Mouse (Mus musculus): ENCODE data around the gene Ppp1r36. TPM values are rescaled to one million over a fixed set of nuclear protein-coding genes. Genes with fewer than 3 reads are reported as not detected.
A peak's percentile ranks its signal among the peaks of the same experiment; 100 is the strongest.

Ppp1r36 gene
- polyA plus RNA-seq, 1 experiment, result not detected

- peaks cover 5% of the 10 kb centered on the region for H3K4me1 ChIP-seq (ENCODE audit: control insufficient read depth, insufficient read depth, low read length)
- H3K27ac ChIP-seq (ENCODE audit: control insufficient read depth, insufficient read depth, low read depth, low read length, poor library complexity), result no peak overlapping the region
- 69% methylated on average over 7 of the region's 7 CpGs for WGBS
- H3K4me3 ChIP-seq (replicated peaks; ENCODE audit: control insufficient read depth, low read depth, low read length), result no peak overlapping the region
- TF ChIP-seq POLR2A (IDR thresholded peaks at IDR 0.05; ENCODE audit: borderline replicate concordance, control insufficient read depth, low read depth, low read length) (no peak), CTCF (IDR thresholded peaks at IDR 0.05; ENCODE audit: control insufficient read depth, insufficient read depth, low read length) (no peak)
Observed at GRCm38 (mm10) chr12:76380151-76380550, 37.2 kb upstream of the Ppp1r36 start.

- TF ChIP-seq POLR2A (IDR thresholded peaks at IDR 0.05; ENCODE audit: borderline replicate concordance, control insufficient read depth, low read depth, low read length) (no peak), CTCF (IDR thresholded peaks at IDR 0.05; ENCODE audit: control insufficient read depth, insufficient read depth, low read length) (no peak)
- no peak overlapping the region for H3K27ac ChIP-seq (ENCODE audit: control insufficient read depth, insufficient read depth, low read depth, low read length, poor library complexity)
- no peak overlapping the region for H3K4me3 ChIP-seq (replicated peaks; ENCODE audit: control insufficient read depth, low read depth, low read length)
- 86% methylated on average over 8 of the region's 8 CpGs for WGBS
- no peaks in the 10 kb centered on the region for H3K4me1 ChIP-seq (ENCODE audit: control insufficient read depth, insufficient read depth, low read length)
Observed at GRCm38 (mm10) chr12:76385342-76385741, 32.0 kb upstream of the Ppp1r36 start.

- WGBS, result 61% methylated on average over 11 of the region's 11 CpGs
- Histone ChIP-seq H3K4me1 (ENCODE audit: control insufficient read depth, insufficient read depth, low read length) (no peaks in the 10 kb centered on the region; the same call in 1 of the 2 replicates), H3K27ac (ENCODE audit: control insufficient read depth, insufficient read depth, low read depth, low read length, poor library complexity) (no peak overlapping the region), H3K4me3 (replicated peaks; ENCODE audit: control insufficient read depth, low read depth, low read length) (no peak overlapping the region)
- TF ChIP-seq CTCF (IDR thresholded peaks at IDR 0.05; ENCODE audit: control insufficient read depth, insufficient read depth, low read length), result no peak
- TF ChIP-seq POLR2A (IDR thresholded peaks at IDR 0.05; ENCODE audit: borderline replicate concordance, control insufficient read depth, low read depth, low read length), result no peak
Observed at GRCm38 (mm10) chr12:76388794-76389193, 28.5 kb upstream of the Ppp1r36 start.

GRCm38 (mm10) chr12:76391595-76392271 lies 25.6 kb upstream of the Ppp1r36 start:
- Histone ChIP-seq H3K4me1 (ENCODE audit: control insufficient read depth, insufficient read depth, low read length) (no peaks in the 10 kb centered on the region; the same call in 1 of the 2 replicates), H3K4me3 (replicated peaks; ENCODE audit: control insufficient read depth, low read depth, low read length) (no peak overlapping the region), H3K27ac (ENCODE audit: control insufficient read depth, insufficient read depth, low read depth, low read length, poor library complexity) (no peak overlapping the region)
- WGBS, result 53% methylated on average over 3 of the region's 3 CpGs
- no peak for TF ChIP-seq CTCF (IDR thresholded peaks at IDR 0.05; ENCODE audit: control insufficient read depth, insufficient read depth, low read length)
- TF ChIP-seq POLR2A (IDR thresholded peaks at IDR 0.05; ENCODE audit: borderline replicate concordance, control insufficient read depth, low read depth, low read length), result no peak

GRCm38 (mm10) chr12:76392979-76393378 lies 24.4 kb upstream of the Ppp1r36 start:
- Histone ChIP-seq H3K4me1 (ENCODE audit: control insufficient read depth, insufficient read depth, low read length) (no peaks in the 10 kb centered on the region; the same call in 1 of the 2 replicates), H3K27ac (ENCODE audit: control insufficient read depth, insufficient read depth, low read depth, low read length, poor library complexity) (no peak overlapping the region), H3K4me3 (replicated peaks; ENCODE audit: control insufficient read depth, low read depth, low read length) (no peak overlapping the region)
- TF ChIP-seq POLR2A (IDR thresholded peaks at IDR 0.05; ENCODE audit: borderline replicate concordance, control insufficient read depth, low read depth, low read length) (no peak), CTCF (IDR thresholded peaks at IDR 0.05; ENCODE audit: control insufficient read depth, insufficient read depth, low read length) (no peak)
- 62% methylated on average over 5 of the region's 5 CpGs for WGBS

- 86% methylated on average over 5 of the region's 5 CpGs for WGBS
- no peak for TF ChIP-seq POLR2A (IDR thresholded peaks at IDR 0.05; ENCODE audit: borderline replicate concordance, control insufficient read depth, low read depth, low read length)
- TF ChIP-seq CTCF (IDR thresholded peaks at IDR 0.05; ENCODE audit: control insufficient read depth, insufficient read depth, low read length), result no peak
- no peak overlapping the region for H3K4me3 ChIP-seq (replicated peaks; ENCODE audit: control insufficient read depth, low read depth, low read length)
- H3K27ac ChIP-seq (ENCODE audit: control insufficient read depth, insufficient read depth, low read depth, low read length, poor library complexity), result no peak overlapping the region
- no peaks in the 10 kb centered on the region; the same call in 1 of the 2 replicates for H3K4me1 ChIP-seq (ENCODE audit: control insufficient read depth, insufficient read depth, low read length)
Observed at GRCm38 (mm10) chr12:76397281-76397680, 20.1 kb upstream of the Ppp1r36 start.

- 69% methylated on average over 3 of the region's 3 CpGs for WGBS
- H3K4me1 ChIP-seq (ENCODE audit: control insufficient read depth, insufficient read depth, low read length), result peaks cover 2% of the 10 kb centered on the region; the same call in 1 of the 2 replicates
- TF ChIP-seq CTCF (IDR thresholded peaks at IDR 0.05; ENCODE audit: control insufficient read depth, insufficient read depth, low read length) (0 out of 2 replicates have a peak, but pooled peaks have one; percentile 23), POLR2A (IDR thresholded peaks at IDR 0.05; ENCODE audit: borderline replicate concordance, control insufficient read depth, low read depth, low read length) (no peak)
- no peak overlapping the region for H3K4me3 ChIP-seq (replicated peaks; ENCODE audit: control insufficient read depth, low read depth, low read length)
- H3K27ac ChIP-seq (ENCODE audit: control insufficient read depth, insufficient read depth, low read depth, low read length, poor library complexity), result no peak overlapping the region
Observed at GRCm38 (mm10) chr12:76401674-76402073, 15.7 kb upstream of the Ppp1r36 start.

- 3% methylated on average over 54 of the region's 54 CpGs for WGBS
- Histone ChIP-seq H3K4me3 (replicated peaks; ENCODE audit: control insufficient read depth, low read depth, low read length) (peak overlapping the region; percentile 88), H3K4me1 (ENCODE audit: control insufficient read depth, insufficient read depth, low read length) (peaks cover 2% of the 10 kb centered on the region; the same call in 1 of the 2 replicates), H3K27ac (ENCODE audit: control insufficient read depth, insufficient read depth, low read depth, low read length, poor library complexity) (peak overlapping the region; percentile 95)
- TF ChIP-seq CTCF (IDR thresholded peaks at IDR 0.05; ENCODE audit: control insufficient read depth, insufficient read depth, low read length), result no peak
- TF ChIP-seq POLR2A (IDR thresholded peaks at IDR 0.05; ENCODE audit: borderline replicate concordance, control insufficient read depth, low read depth, low read length), result no peak
Observed at GRCm38 (mm10) chr12:76402991-76403885, 14.1 kb upstream of the Ppp1r36 start.

All from bone marrow, adult 2 months (tissue).